Mouse (Mus musculus): ENCODE results near the gene Arg1. TPM values are rescaled to one million over a fixed set of nuclear protein-coding genes. Genes with fewer than 3 reads are reported as not detected.

The Arg1 gene
- polyA plus RNA-seq, 1 experiment from 2014 or later: 0.30 TPM

GRCm38 (mm10) chr10:24952549-24952948, 25.3 kb upstream of the Arg1 start:
- H3K27me3 ChIP-seq: 0 out of 2 replicates have a peak, but pooled peaks cover 8% of the 10 kb centered on the region
- ATAC-seq (replicated peaks; ENCODE audit: insufficient number of reproducible peaks, insufficient read depth, low FRiP score, low read depth): no peak
- no peaks in the 10 kb centered on the region for H3K9me3 ChIP-seq (replicated peaks)
- H3K27ac ChIP-seq: no peak overlapping the region
- H3K4me2 ChIP-seq: no peak overlapping the region
- WGBS: 42% methylated on average over 7 of the region's 7 CpGs
- H3K36me3 ChIP-seq: no peaks in the 10 kb centered on the region
- no peak overlapping the region for H3K9ac ChIP-seq
- 0 out of 2 replicates have a peak, but pooled peaks cover 5% of the 10 kb centered on the region for H3K4me1 ChIP-seq (replicated peaks)
- no peak overlapping the region for H3K4me3 ChIP-seq

DNA sequence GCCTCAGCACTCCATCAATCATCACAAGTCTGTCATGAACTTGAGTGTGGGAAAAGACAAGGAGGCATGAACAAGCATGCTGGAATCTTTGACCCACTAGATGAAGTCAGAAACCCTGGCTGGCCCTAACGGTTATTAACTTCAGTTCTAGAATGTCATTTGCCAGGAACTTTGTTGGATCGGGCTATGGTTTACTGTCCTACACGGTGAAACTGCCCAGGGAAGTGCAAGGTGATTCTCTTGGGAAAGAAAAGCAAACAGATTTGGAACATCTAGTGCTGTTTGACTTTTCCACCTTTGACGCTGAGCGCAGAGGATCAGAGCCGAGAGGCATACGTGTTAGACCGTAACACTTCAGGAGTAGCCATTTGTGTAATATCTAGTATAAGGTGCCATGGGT, 24.3 kb upstream of the Arg1 start:
- no peaks in the 10 kb centered on the region for H3K36me3 ChIP-seq
- H3K27me3 ChIP-seq: no peaks in the 10 kb centered on the region
- H3K4me1 ChIP-seq (replicated peaks): 0 out of 2 replicates have a peak, but pooled peaks cover 5% of the 10 kb centered on the region
- no peaks in the 10 kb centered on the region for H3K9me3 ChIP-seq (replicated peaks)
- ATAC-seq (replicated peaks; ENCODE audit: insufficient number of reproducible peaks, insufficient read depth, low FRiP score, low read depth): no peak
- H3K4me3 ChIP-seq: no peak overlapping the region
- whole genome bisulfite sequencing: 76% methylated on average over 8 of the region's 8 CpGs
- H3K4me2 ChIP-seq: no peak overlapping the region
- no peak overlapping the region for H3K27ac ChIP-seq
- no peak overlapping the region for H3K9ac ChIP-seq

- Histone ChIP-seq H3K4me3 (no peak overlapping the region), H3K27ac (no peak overlapping the region), H3K27me3 (no peaks in the 10 kb centered on the region), H3K9ac (no peak overlapping the region), H3K36me3 (no peaks in the 10 kb centered on the region), H3K9me3 (replicated peaks) (no peaks in the 10 kb centered on the region), H3K4me1 (replicated peaks) (0 out of 2 replicates have a peak, but pooled peaks cover 5% of the 10 kb centered on the region), H3K4me2 (no peak overlapping the region)
- no peak for ATAC-seq (replicated peaks; ENCODE audit: insufficient number of reproducible peaks, insufficient read depth, low FRiP score, low read depth)
- WGBS: 64% methylated on average over 4 of the region's 4 CpGs
These were observed 22.9 kb upstream of the Arg1 start for GRCm38 (mm10) chr10:24950223-24950622.

GRCm38 (mm10) chr10:24948278-24948677, 21.0 kb upstream of the Arg1 start:
- Histone ChIP-seq H3K9ac (no peak overlapping the region), H3K36me3 (no peaks in the 10 kb centered on the region), H3K9me3 (replicated peaks) (no peaks in the 10 kb centered on the region), H3K4me3 (no peak overlapping the region), H3K4me1 (replicated peaks) (0 out of 2 replicates have a peak, but pooled peaks cover 5% of the 10 kb centered on the region), H3K27me3 (no peaks in the 10 kb centered on the region), H3K27ac (no peak overlapping the region), H3K4me2 (no peak overlapping the region)
- 69% methylated on average over 8 of the region's 8 CpGs for WGBS
- no peak for ATAC-seq (replicated peaks; ENCODE audit: insufficient number of reproducible peaks, insufficient read depth, low FRiP score, low read depth)

GRCm38 (mm10) chr10:24947871-24948270, 20.6 kb upstream of the Arg1 start:
- H3K27ac ChIP-seq: no peak overlapping the region
- H3K4me1 ChIP-seq (replicated peaks): 0 out of 2 replicates have a peak, but pooled peaks cover 5% of the 10 kb centered on the region
- H3K4me2 ChIP-seq: no peak overlapping the region
- ATAC-seq (replicated peaks; ENCODE audit: insufficient number of reproducible peaks, insufficient read depth, low FRiP score, low read depth): no peak
- no peaks in the 10 kb centered on the region for H3K36me3 ChIP-seq
- no peaks in the 10 kb centered on the region for H3K9me3 ChIP-seq (replicated peaks)
- no peak overlapping the region for H3K4me3 ChIP-seq
- H3K9ac ChIP-seq: no peak overlapping the region
- WGBS: 72% methylated on average over 3 of the region's 3 CpGs
- no peaks in the 10 kb centered on the region for H3K27me3 ChIP-seq

DNA sequence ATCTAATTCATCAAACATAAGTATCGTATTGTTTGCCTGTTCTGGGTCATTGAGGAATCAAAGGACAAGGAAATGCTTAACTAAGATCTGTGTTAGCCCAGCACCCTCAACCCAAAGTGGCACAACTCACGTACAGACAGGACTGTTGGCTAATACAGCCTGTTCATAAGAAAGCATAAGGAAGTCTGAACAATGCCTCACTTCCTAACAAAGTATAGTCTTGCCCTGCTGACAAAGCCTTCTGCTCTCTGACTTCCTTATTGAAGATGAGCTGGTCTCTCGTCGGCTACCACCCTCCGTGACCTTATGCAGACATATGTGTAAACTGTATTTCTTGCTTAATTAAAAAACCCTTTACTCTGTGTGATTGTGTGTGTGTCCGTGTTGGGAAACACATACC, 2.9 kb upstream of the Arg1 start:
- Histone ChIP-seq H3K4me3 (no peak overlapping the region), H3K9me3 (replicated peaks) (no peaks in the 10 kb centered on the region), H3K9ac (no peak overlapping the region), H3K4me1 (replicated peaks) (peaks cover 11% of the 10 kb centered on the region), H3K27ac (no peak overlapping the region), H3K27me3 (no peaks in the 10 kb centered on the region), H3K36me3 (no peaks in the 10 kb centered on the region), H3K4me2 (no peak overlapping the region)
- no peak for ATAC-seq (replicated peaks; ENCODE audit: insufficient number of reproducible peaks, insufficient read depth, low FRiP score, low read depth)
- WGBS: 68% methylated on average over 6 of the region's 6 CpGs

DNA sequence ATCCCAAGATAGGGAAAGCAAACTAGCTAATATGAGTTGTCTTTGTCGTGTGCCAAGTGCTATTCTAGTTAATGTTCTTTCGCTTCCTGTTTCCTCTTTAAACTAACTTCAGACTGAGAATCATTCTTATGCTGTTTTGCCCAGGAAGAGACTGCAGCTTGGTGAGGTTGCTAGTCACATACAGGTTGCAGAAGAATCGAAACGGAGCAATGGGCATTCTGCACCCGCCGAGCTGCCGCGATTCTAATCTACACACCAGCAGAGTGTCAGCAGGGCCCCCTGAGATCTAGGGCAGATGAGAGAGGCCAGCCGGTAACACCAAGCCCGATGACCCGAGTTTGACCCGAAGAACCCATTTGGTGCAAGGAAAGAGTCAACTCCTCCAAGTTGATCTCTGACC, 788 bp upstream of the Arg1 start:
- ATAC-seq (replicated peaks; ENCODE audit: insufficient number of reproducible peaks, insufficient read depth, low FRiP score, low read depth): no peak
- Histone ChIP-seq H3K9me3 (replicated peaks) (no peaks in the 10 kb centered on the region), H3K4me3 (no peak overlapping the region), H3K4me2 (peak overlapping the region; percentile 43), H3K27me3 (no peaks in the 10 kb centered on the region), H3K27ac (no peak overlapping the region), H3K4me1 (replicated peaks) (peaks cover 11% of the 10 kb centered on the region), H3K36me3 (no peaks in the 10 kb centered on the region), H3K9ac (no peak overlapping the region)
- 6% methylated on average over 12 of the region's 12 CpGs for WGBS

- peaks cover 11% of the 10 kb centered on the region for H3K4me1 ChIP-seq (replicated peaks)
- H3K27ac ChIP-seq: no peak overlapping the region
- no peaks in the 10 kb centered on the region for H3K27me3 ChIP-seq
- no peak overlapping the region for H3K4me3 ChIP-seq
- no peaks in the 10 kb centered on the region for H3K36me3 ChIP-seq
- H3K9me3 ChIP-seq (replicated peaks): no peaks in the 10 kb centered on the region
- WGBS: 38% methylated on average over 10 of the region's 10 CpGs
- H3K9ac ChIP-seq: no peak overlapping the region
- no peak for ATAC-seq (replicated peaks; ENCODE audit: insufficient number of reproducible peaks, insufficient read depth, low FRiP score, low read depth)
- H3K4me2 ChIP-seq: no peak overlapping the region
These were observed 904 bp downstream of the Arg1 start for GRCm38 (mm10) chr10:24926380-24926779.

DNA sequence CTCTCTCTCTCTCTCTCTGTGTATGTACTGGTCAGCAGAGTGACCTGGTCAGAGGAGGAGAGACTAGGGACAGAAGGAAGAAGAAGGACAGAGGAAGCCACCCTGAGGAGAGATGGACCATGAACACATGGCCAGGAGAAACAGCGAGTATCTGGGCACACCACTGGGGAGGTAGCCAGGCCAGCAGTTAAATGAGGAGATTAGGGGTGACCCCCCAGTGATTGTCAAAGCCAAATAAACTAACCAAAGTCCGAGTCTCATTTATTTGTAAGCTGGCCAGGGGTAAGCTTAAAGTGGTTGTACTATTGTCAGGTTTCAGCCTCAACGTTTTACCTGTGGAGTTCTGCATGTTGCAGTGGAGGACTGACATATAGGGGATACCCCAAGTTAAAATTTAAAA, 3.0 kb downstream of the Arg1 start:
- no peak overlapping the region for H3K9ac ChIP-seq
- no peak overlapping the region for H3K27ac ChIP-seq
- H3K27me3 ChIP-seq: no peaks in the 10 kb centered on the region
- no peaks in the 10 kb centered on the region for H3K9me3 ChIP-seq (replicated peaks)
- peaks cover 11% of the 10 kb centered on the region for H3K4me1 ChIP-seq (replicated peaks)
- ATAC-seq (replicated peaks; ENCODE audit: insufficient number of reproducible peaks, insufficient read depth, low FRiP score, low read depth): no peak
- no peaks in the 10 kb centered on the region for H3K36me3 ChIP-seq
- H3K4me3 ChIP-seq: no peak overlapping the region
- WGBS: 72% methylated on average over 3 of the region's 3 CpGs
- H3K4me2 ChIP-seq: no peak overlapping the region

DNA sequence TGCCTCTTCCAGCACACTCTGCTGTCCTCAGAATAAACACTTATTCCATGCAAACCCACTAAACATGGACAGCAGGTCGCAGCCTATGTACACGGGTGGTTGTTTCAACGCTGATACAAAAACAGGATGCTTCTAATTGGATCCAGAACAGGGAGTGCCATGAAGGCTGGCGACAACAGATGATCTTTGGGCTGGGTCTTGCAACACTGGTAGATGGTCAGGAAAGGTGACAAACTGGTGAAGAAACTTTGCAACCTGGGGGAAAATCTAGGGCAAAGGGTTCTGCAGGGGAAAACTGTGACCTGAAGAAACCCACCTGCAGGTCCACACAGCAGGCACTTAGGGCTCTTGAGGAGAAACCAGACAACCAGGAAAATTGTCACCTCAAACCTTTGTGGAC, 4.3 kb downstream of the Arg1 start:
- 76% methylated on average over 4 of the region's 4 CpGs for WGBS
- H3K4me2 ChIP-seq: no peak overlapping the region
- no peak for ATAC-seq (replicated peaks; ENCODE audit: insufficient number of reproducible peaks, insufficient read depth, low FRiP score, low read depth)
- H3K4me1 ChIP-seq (replicated peaks): peaks cover 9% of the 10 kb centered on the region
- no peaks in the 10 kb centered on the region for H3K36me3 ChIP-seq
- no peaks in the 10 kb centered on the region for H3K27me3 ChIP-seq
- no peak overlapping the region for H3K27ac ChIP-seq
- no peaks in the 10 kb centered on the region for H3K9me3 ChIP-seq (replicated peaks)
- H3K4me3 ChIP-seq: no peak overlapping the region
- H3K9ac ChIP-seq: no peak overlapping the region

- no peaks in the 10 kb centered on the region for H3K9me3 ChIP-seq (replicated peaks)
- H3K9ac ChIP-seq: no peak overlapping the region
- no peaks in the 10 kb centered on the region for H3K4me1 ChIP-seq (replicated peaks)
- H3K36me3 ChIP-seq: peaks cover 42% of the 10 kb centered on the region
- no peak for ATAC-seq (replicated peaks; ENCODE audit: insufficient number of reproducible peaks, insufficient read depth, low FRiP score, low read depth)
- H3K27ac ChIP-seq: no peak overlapping the region
- no peak overlapping the region for H3K4me2 ChIP-seq
- no peaks in the 10 kb centered on the region for H3K27me3 ChIP-seq
- no peak overlapping the region for H3K4me3 ChIP-seq
- 87% methylated on average over 6 of the region's 6 CpGs for WGBS
These were observed 11.8 kb downstream of the Arg1 start for GRCm38 (mm10) chr10:24915486-24915885.

DNA sequence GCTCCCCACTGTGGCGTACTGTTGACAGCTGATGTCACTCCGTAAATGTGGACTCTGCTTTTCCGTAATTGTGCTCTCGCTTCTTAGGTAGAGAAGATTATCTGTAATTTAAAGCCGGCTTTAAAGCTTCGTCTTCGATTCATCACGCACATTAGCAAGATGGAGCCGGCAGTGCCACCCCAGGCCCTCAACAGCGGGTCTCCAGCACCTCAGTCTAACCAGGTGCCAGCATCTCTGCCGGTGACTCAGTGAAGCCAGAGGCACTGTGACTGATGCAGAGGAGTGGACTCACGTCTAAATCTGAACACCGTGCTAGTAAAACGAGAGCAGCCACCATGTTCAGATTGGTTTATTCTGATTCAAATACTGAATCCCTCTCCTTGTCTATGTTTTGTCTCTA, 14.7 kb downstream of the Arg1 start:
- Histone ChIP-seq H3K4me1 (replicated peaks) (no peaks in the 10 kb centered on the region), H3K9ac (no peak overlapping the region), H3K4me2 (no peak overlapping the region), H3K4me3 (no peak overlapping the region), H3K27me3 (no peaks in the 10 kb centered on the region), H3K27ac (no peak overlapping the region), H3K36me3 (peaks cover 71% of the 10 kb centered on the region), H3K9me3 (replicated peaks) (no peaks in the 10 kb centered on the region)
- ATAC-seq (replicated peaks; ENCODE audit: insufficient number of reproducible peaks, insufficient read depth, low FRiP score, low read depth): no peak
- WGBS: 88% methylated on average over 14 of the region's 14 CpGs

All from heart, embryonic 15.5 days (tissue).